In genomic region chr6:117249230-117249921, GRCm38 (mm10) we compare ENCODE assay signal across 10 mouse cellular contexts.
DNase-seq lines count a peak whose midpoint lies in the region; ATAC-seq and TF ChIP-seq lines count a peak whose summit lies in the region.
"Had no signal": no experiment of that assay in that cellular context is flagged by ENCODE, and none has a peak within 500 bp of the region (broad histone marks: within the 10 kb centered on the region; RNA-seq: fewer than 3 reads in every experiment).

No protein-coding gene starts in this region.

- TF ChIP-seq EP300 in lung, postnatal 0 days (IDR thresholded peaks at IDR 0.05), result no peak

- WGBS in forebrain, postnatal 0 days, result 85% methylated on average over 18 of the region's 18 CpGs
- 83% methylated on average over 18 of the region's 18 CpGs for WGBS in forebrain, embryonic 10.5 days
- WGBS in lung, postnatal 0 days, result 78% methylated on average over 18 of the region's 18 CpGs

- no peak overlapping the region for H3K4me3 ChIP-seq in forebrain, postnatal 0 days (ENCODE audit: low read depth, low read length)
- H3K4me3 ChIP-seq in forebrain, embryonic 10.5 days, result no peak overlapping the region
- no peak overlapping the region for H3K4me3 ChIP-seq in lung, postnatal 0 days (ENCODE audit: low read depth, low read length)
- H3K4me3 ChIP-seq: limb, embryonic 15.5 days had no signal

- TF ChIP-seq CTCF in forebrain, postnatal 0 days (IDR thresholded peaks at IDR 0.05; ENCODE audit: low read depth), result peak; percentile 54
- peak; percentile 68 for TF ChIP-seq CTCF in lung, postnatal 0 days (IDR thresholded peaks at IDR 0.05)

- no peaks in the 10 kb centered on the region for H3K9me3 ChIP-seq in forebrain, postnatal 0 days (ENCODE audit: low read length)
- no peaks in the 10 kb centered on the region for H3K9me3 ChIP-seq in forebrain, embryonic 10.5 days
- H3K9me3 ChIP-seq in lung, postnatal 0 days (ENCODE audit: low read length), result no peaks in the 10 kb centered on the region
- H3K9me3 ChIP-seq: limb, embryonic 15.5 days had no signal

- no peak overlapping the region for H3K9ac ChIP-seq in forebrain, postnatal 0 days
- H3K9ac ChIP-seq in lung, postnatal 0 days (replicated peaks; ENCODE audit: low read depth), result no peak overlapping the region
- H3K9ac ChIP-seq: limb, embryonic 15.5 days had no signal

- DNase-seq in forebrain, postnatal 0 days, result no peak
- DNase-seq in forebrain, embryonic 10.5 days (ENCODE audit: extremely low spot score, low spot score), result no peak
- peak; percentile 48 for DNase-seq in ovary, postnatal 36 days (ENCODE audit: low spot score)
- DNase-seq in ovary, postnatal 10 days (ENCODE audit: low spot score), result no peak
- DNase-seq in embryo, embryonic 11.5 days (ENCODE audit: low read depth, low spot score), result peak; percentile 16
- DNase-seq in lung, postnatal 0 days (ENCODE audit: low spot score), result no peak
- no peak for DNase-seq in left cerebral cortex, postnatal 14 days (ENCODE audit: low spot score in 2 of 2)
- DNase-seq in c-Kit-positive CD71-positive TER-119-positive erythroid progenitor cells, embryonic 14.5 days (ENCODE audit: low spot score), result no peak

- no peaks in the 10 kb centered on the region for H3K27me3 ChIP-seq in forebrain, postnatal 0 days (ENCODE audit: insufficient read depth, low read length)
- peaks cover 11% of the 10 kb centered on the region for H3K27me3 ChIP-seq in forebrain, embryonic 10.5 days (ENCODE audit: poor library complexity, severe bottlenecking)
- no peaks in the 10 kb centered on the region for H3K27me3 ChIP-seq in lung, postnatal 0 days (replicated peaks; ENCODE audit: insufficient read depth, low read length)
- H3K27me3 ChIP-seq: limb, embryonic 15.5 days had no signal

- no peak overlapping the region for H3K4me2 ChIP-seq in forebrain, postnatal 0 days (ENCODE audit: low read depth)
- H3K4me2 ChIP-seq in lung, postnatal 0 days (replicated peaks; ENCODE audit: low read depth, low read length), result no peak overlapping the region
- H3K4me2 ChIP-seq: limb, embryonic 15.5 days had no signal

- H3K4me1 ChIP-seq in forebrain, postnatal 0 days (ENCODE audit: insufficient read depth), result peaks cover under 1% of the 10 kb centered on the region; the same call in 1 of the 2 replicates
- peaks cover 24% of the 10 kb centered on the region for H3K4me1 ChIP-seq in forebrain, embryonic 10.5 days
- no peaks in the 10 kb centered on the region for H3K4me1 ChIP-seq in lung, postnatal 0 days (ENCODE audit: insufficient read depth, low read depth, low read length)

- H3K27ac ChIP-seq in forebrain, postnatal 0 days (ENCODE audit: low read depth, low read length), result no peak overlapping the region
- no peak overlapping the region for H3K27ac ChIP-seq in forebrain, embryonic 10.5 days
- no peak overlapping the region for H3K27ac ChIP-seq in lung, postnatal 0 days (ENCODE audit: low read length)
- H3K27ac ChIP-seq: limb, embryonic 15.5 days had no signal

- intact Hi-C loops in left cerebral cortex, postnatal 14 days (cut with DNase I), result no loop called here

- H3K36me3 ChIP-seq in forebrain, postnatal 0 days (ENCODE audit: insufficient read depth), result no peaks in the 10 kb centered on the region
- H3K36me3 ChIP-seq in forebrain, embryonic 10.5 days (replicated peaks), result no peaks in the 10 kb centered on the region
- no peaks in the 10 kb centered on the region for H3K36me3 ChIP-seq in lung, postnatal 0 days (ENCODE audit: insufficient read depth, low read length)
- H3K36me3 ChIP-seq: G1E; limb, embryonic 15.5 days had no signal

- no peak for ATAC-seq in forebrain, postnatal 0 days
- ATAC-seq in lung, postnatal 0 days, result no peak

Comparison
In these comparisons a context has a peak if more than half of its experiments do, and no peak if none do; other contexts are left out.
1. DNase-seq: peak in ovary, postnatal 36 days (single experiment) and embryo, embryonic 11.5 days (single experiment); none in forebrain, postnatal 0 days (single experiment), forebrain, embryonic 10.5 days (single experiment), ovary, postnatal 10 days (single experiment), lung, postnatal 0 days (single experiment), left cerebral cortex, postnatal 14 days (0 of 2) and c-Kit-positive CD71-positive TER-119-positive erythroid progenitor cells, embryonic 14.5 days (single experiment).